ENCODE assay signal across 1 mouse cellular context in the genomic region with DNA sequence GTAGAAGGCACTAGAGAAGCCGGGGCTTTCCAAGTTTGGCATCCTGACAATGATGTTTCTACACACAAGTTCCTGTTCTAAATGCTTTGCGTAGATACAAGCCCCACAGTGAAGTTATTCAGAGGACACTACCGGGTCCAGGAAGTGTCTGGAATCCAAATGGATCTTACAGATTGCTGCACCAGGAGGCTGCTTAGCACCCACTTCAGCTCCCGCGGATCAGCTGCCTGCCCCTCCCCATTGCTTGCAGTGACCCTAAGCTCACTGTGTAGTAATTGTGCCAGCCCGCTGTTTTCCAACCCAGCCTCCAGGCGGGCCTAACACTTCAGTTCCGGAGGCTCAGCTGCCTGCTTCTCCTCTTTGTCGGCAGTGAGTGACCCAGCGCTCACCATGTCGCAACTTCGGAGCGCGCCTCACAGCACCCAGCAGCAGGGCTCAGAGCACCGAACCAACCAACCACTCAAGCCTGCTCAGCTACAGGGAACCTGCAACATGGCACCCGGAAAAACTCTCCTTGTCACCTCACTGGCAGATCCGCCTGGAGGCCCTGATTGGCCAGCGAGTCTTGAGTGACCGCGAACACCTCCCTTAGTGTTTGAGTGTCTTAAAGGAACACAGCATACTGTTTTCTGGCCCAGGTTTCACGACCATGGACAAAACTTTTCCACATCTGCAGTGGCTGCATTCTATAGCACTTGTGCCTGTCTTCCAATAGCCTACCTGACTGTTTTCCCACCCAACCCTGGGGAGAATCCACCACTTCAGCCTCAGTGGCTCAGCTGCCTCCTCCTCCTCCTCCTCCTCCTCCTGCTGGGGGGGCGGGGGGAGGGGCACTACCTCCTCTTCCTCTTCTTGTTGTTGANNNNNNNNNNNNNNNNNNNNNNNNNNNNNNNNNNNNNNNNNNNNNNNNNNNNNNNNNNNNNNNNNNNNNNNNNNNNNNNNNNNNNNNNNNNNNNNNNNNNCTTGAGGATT.
TF ChIP-seq lines count a peak whose summit lies in the region.

A gene (minus strand): TSS at position 526 of the 972 bp plus-strand sequence.

TF ChIP-seq in MEL, 35 proteins besides CTCF, POLR2A, EP300 and RAD21 (continued from another document):
- TF ChIP-seq UBTF (IDR thresholded peaks at IDR 0.05; ENCODE audit: borderline replicate concordance, insufficient read depth, low read depth, low read length), result no peak
- no peak for TF ChIP-seq NRF1 (IDR thresholded peaks at IDR 0.05; ENCODE audit: insufficient read depth, low read depth, low read length, poor library complexity, severe bottlenecking)
- no peak for TF ChIP-seq ZKSCAN1 (IDR thresholded peaks at IDR 0.05; ENCODE audit: low read depth, low read length)
- no peak for TF ChIP-seq ZNF384 (IDR thresholded peaks at IDR 0.05; ENCODE audit: low read depth, low read length)
- TF ChIP-seq POLR2AphosphoS5 (IDR thresholded peaks at IDR 0.05; ENCODE audit: borderline replicate concordance, low read depth, low read length), result no peak
- TF ChIP-seq BHLHE40 (IDR thresholded peaks at IDR 0.05; ENCODE audit: borderline replicate concordance, low read depth, low read length), result no peak
- TF ChIP-seq MAZ (IDR thresholded peaks at IDR 0.05; ENCODE audit: low read depth, low read length), result no peak; the same call in 1 of the 2 replicates
- TF ChIP-seq MXI1 (IDR thresholded peaks at IDR 0.05; ENCODE audit: low read depth, low read length), result no peak
- no peak for TF ChIP-seq CHD1 (IDR thresholded peaks at IDR 0.05; ENCODE audit: low read depth, low read length)
